Mouse (Mus musculus) liver, postnatal 0 days (tissue): ENCODE data around the gene Col19a1. TPM values are rescaled to one million over a fixed set of nuclear protein-coding genes. Genes with fewer than 3 reads are reported as not detected.

Experiments used
- ATAC-seq: fragments of 200-750 bp; cut with Nextera tagmentation; 2 replicates; pipeline ENCODE4 v1.8.0; 2017; ENCODE audit warnings: mild to moderate bottlenecking, moderate library complexity
- DNase-seq: peaks from one replicate; pipeline ENCODE4 v3.0.0-alpha.2; 2016
- H3K27ac ChIP-seq: fragments of 300-500 bp; sonication (generic); 2 replicates; pipeline ENCODE4 v1.5.1; 2014; ENCODE audit warnings: antibody characterized with exemption, moderate library complexity, mild to moderate bottlenecking, low read depth
- H3K27me3 ChIP-seq: fragments of 300-500 bp; sonication (generic); 2 replicates; pipeline ENCODE4 v1.6.1; 2014; ENCODE audit warnings: low read length, control low read depth, mixed read lengths; ENCODE audit not compliant: insufficient read depth
- H3K36me3 ChIP-seq: fragments of 300-500 bp; sonication (generic); replicated peaks from 2 replicates; pipeline ENCODE4 v1.6.1; 2014; ENCODE audit warnings: mild to moderate bottlenecking, control low read depth, low read length, moderate library complexity, mixed read lengths; ENCODE audit not compliant: insufficient read depth
- H3K4me1 ChIP-seq: fragments of 300-500 bp; sonication (generic); 2 replicates; pipeline ENCODE4 v1.6.1; 2014; ENCODE audit warnings: antibody characterized with exemption, mild to moderate bottlenecking, control low read depth; ENCODE audit not compliant: insufficient read depth
- H3K4me2 ChIP-seq: fragments of 300-500 bp; sonication (generic); 2 replicates; pipeline ENCODE4 v1.6.1; 2014; ENCODE audit warnings: low read depth, mild to moderate bottlenecking, low read length, moderate library complexity, mixed read lengths
- H3K4me3 ChIP-seq: fragments of 300-500 bp; sonication (generic); 2 replicates; pipeline ENCODE4 v1.5.1; 2014; ENCODE audit warnings: low read depth, low read length
- H3K9ac ChIP-seq: fragments of 300-500 bp; sonication (generic); replicated peaks from 2 replicates; pipeline ENCODE4 v1.6.1; 2014; ENCODE audit warnings: mild to moderate bottlenecking, moderate library complexity
- H3K9me3 ChIP-seq: fragments of 300-500 bp; sonication (generic); 2 replicates; pipeline ENCODE4 v1.6.1; 2016; ENCODE audit warnings: mild to moderate bottlenecking, control low read depth, low read length, mixed read lengths
- CTCF ChIP-seq: sonication (generic); IDR thresholded peaks from 2 replicates; pipeline ENCODE4 v1.5.1; 2016; ENCODE audit warnings: antibody characterized with exemption, low read depth
- EP300 ChIP-seq: IDR thresholded peaks from 2 replicates; pipeline ENCODE4 v1.6.1; 2016; ENCODE audit warnings: antibody characterized with exemption, low read depth, mild to moderate bottlenecking
- WGBS: fragments of 180-500 bp; shearing (Covaris S2); extraction: QIAGEN DNeasy Blood & Tissue Kit; methylation state at CpG from one replicate; pipeline ENCODE4 v1.1.7; 2014; ENCODE audit not compliant: insufficient replicate concordance; 5-methylcytosine and 5-hydroxymethylcytosine counted together
- polyA plus RNA-seq: library from polyadenylated mRNA; unstranded; fragments of >200 nt; fragmentation: Nextera tagmentation; extraction: Ambion mirVana; gene quantifications from 2 replicates; pipeline ENCODE4 v1.2.1, GENCODE M21; 2015

Col19a1 gene
- polyA plus RNA-seq, 1 experiment from 2014 or later = not detected

DNA sequence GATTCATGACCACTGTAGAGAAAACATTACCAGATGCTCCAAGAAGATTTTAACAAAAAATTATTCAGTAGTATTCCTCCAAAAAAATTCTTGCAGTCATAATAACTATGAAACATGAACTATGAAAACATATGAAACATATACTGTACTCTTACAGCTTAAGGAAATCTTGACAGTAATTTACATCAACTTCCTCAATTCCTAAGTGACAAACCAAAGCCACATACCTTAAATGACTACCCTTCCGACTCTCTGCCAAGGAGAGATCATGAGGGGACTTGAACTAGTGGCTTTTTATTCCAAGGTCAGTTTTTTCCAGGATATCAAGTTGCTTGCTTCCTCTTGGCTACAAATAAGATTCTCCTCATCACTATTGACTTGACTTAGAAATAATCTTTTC, 39.7 kb downstream of the Col19a1 start:
- Histone ChIP-seq H3K4me2 (no peak overlapping the region), H3K9ac (no peak overlapping the region), H3K27ac (no peak overlapping the region), H3K36me3 (no peaks in the 10 kb centered on the region), H3K9me3 (no peaks in the 10 kb centered on the region), H3K4me3 (no peak overlapping the region), H3K27me3 (no peaks in the 10 kb centered on the region), H3K4me1 (no peaks in the 10 kb centered on the region)
- no peak for TF ChIP-seq CTCF
- no peak for TF ChIP-seq EP300
- WGBS = 34% methylated on average over 1 of the region's 1 CpGs
- ATAC-seq (no peak), DNase-seq (no peak)

GRCm38 (mm10) chr1:24539852-24540251, 47.4 kb downstream of the Col19a1 start:
- Histone ChIP-seq H3K9me3 (no peaks in the 10 kb centered on the region), H3K4me3 (no peak overlapping the region), H3K9ac (no peak overlapping the region), H3K4me2 (no peak overlapping the region), H3K36me3 (no peaks in the 10 kb centered on the region), H3K27me3 (no peaks in the 10 kb centered on the region), H3K27ac (no peak overlapping the region), H3K4me1 (no peaks in the 10 kb centered on the region)
- no peak for TF ChIP-seq CTCF
- 67% methylated on average over 1 of the region's 1 CpGs for WGBS
- DNase-seq (no peak), ATAC-seq (no peak)

DNA sequence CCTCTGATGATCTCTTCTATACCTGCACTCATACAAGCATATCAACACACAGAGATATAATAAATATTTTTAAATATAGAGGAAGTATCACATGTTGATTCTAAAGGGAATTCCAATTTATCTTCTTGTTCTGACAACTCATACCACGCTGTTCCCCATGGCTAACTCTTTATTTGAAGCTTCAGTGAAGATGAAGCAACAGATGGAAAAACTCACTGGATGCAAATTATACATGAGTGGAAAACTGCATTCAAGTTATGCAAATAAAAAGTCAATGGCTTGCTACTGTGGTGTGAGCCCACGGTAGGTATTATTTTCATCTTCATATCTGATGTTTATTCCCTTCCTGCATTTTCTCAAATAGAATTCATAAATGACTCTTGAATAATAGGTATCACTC, 60.1 kb downstream of the Col19a1 start:
- H3K4me3 ChIP-seq = no peak overlapping the region
- no peak overlapping the region for H3K9ac ChIP-seq
- H3K36me3 ChIP-seq = no peaks in the 10 kb centered on the region
- H3K9me3 ChIP-seq = no peaks in the 10 kb centered on the region
- no peak overlapping the region for H3K4me2 ChIP-seq
- no peak for TF ChIP-seq EP300
- TF ChIP-seq CTCF = no peak
- H3K4me1 ChIP-seq = no peaks in the 10 kb centered on the region
- DNase-seq (no peak), ATAC-seq (no peak)
- no peak overlapping the region for H3K27ac ChIP-seq
- WGBS = 76% methylated on average over 2 of the region's 2 CpGs
- H3K27me3 ChIP-seq = no peaks in the 10 kb centered on the region

- no peaks in the 10 kb centered on the region for H3K36me3 ChIP-seq
- ATAC-seq (no peak), DNase-seq (no peak)
- H3K9me3 ChIP-seq = no peaks in the 10 kb centered on the region
- H3K4me3 ChIP-seq = no peak overlapping the region
- H3K27ac ChIP-seq = no peak overlapping the region
- no peaks in the 10 kb centered on the region for H3K27me3 ChIP-seq
- TF ChIP-seq EP300 (no peak), CTCF (no peak)
- no peak overlapping the region for H3K9ac ChIP-seq
- no peaks in the 10 kb centered on the region for H3K4me1 ChIP-seq
- H3K4me2 ChIP-seq = no peak overlapping the region
- 67% methylated on average over 4 of the region's 4 CpGs for WGBS
Observed at GRCm38 (mm10) chr1:24517462-24517861, 69.8 kb downstream of the Col19a1 start.

- Histone ChIP-seq H3K27ac (no peak overlapping the region), H3K4me1 (no peaks in the 10 kb centered on the region), H3K9ac (no peak overlapping the region), H3K4me3 (no peak overlapping the region), H3K36me3 (no peaks in the 10 kb centered on the region), H3K4me2 (no peak overlapping the region), H3K9me3 (no peaks in the 10 kb centered on the region), H3K27me3 (no peaks in the 10 kb centered on the region)
- DNase-seq (no peak), ATAC-seq (no peak)
- WGBS = 73% methylated on average over 5 of the region's 5 CpGs
- TF ChIP-seq EP300 (no peak), CTCF (no peak)
Observed at GRCm38 (mm10) chr1:24515341-24515740, 71.9 kb downstream of the Col19a1 start.

GRCm38 (mm10) chr1:24511536-24511935, 75.7 kb downstream of the Col19a1 start:
- WGBS = 62% methylated on average over 6 of the region's 6 CpGs
- DNase-seq (no peak), ATAC-seq (no peak)
- Histone ChIP-seq H3K4me3 (no peak overlapping the region), H3K36me3 (no peaks in the 10 kb centered on the region), H3K27ac (no peak overlapping the region), H3K27me3 (no peaks in the 10 kb centered on the region), H3K4me1 (no peaks in the 10 kb centered on the region), H3K4me2 (no peak overlapping the region), H3K9ac (no peak overlapping the region), H3K9me3 (no peaks in the 10 kb centered on the region)
- TF ChIP-seq EP300 (no peak), CTCF (no peak)

DNA sequence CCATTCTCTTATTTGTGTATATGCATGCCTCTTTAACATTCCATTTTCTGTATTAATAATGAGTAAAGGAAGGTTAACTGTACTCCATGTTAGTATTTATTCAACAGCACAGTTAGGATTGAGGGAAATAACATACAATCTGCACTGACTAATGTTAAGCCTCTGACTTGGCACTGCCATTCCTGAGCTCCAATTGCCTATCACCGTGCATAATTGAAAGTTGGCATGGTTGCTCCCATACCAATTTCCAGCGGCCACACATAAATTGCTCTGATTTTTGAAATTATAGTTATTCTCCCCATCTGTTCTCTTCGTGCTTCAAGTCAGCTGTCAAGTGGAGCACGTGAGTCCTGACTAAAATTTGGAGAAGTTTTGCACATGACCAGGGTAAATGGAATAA, 91.9 kb downstream of the Col19a1 start:
- 70% methylated on average over 4 of the region's 4 CpGs for WGBS
- Histone ChIP-seq H3K27me3 (no peaks in the 10 kb centered on the region), H3K9ac (no peak overlapping the region), H3K36me3 (no peaks in the 10 kb centered on the region), H3K4me1 (no peaks in the 10 kb centered on the region), H3K27ac (no peak overlapping the region), H3K4me2 (no peak overlapping the region), H3K4me3 (no peak overlapping the region), H3K9me3 (no peaks in the 10 kb centered on the region)
- no peak for TF ChIP-seq EP300
- TF ChIP-seq CTCF = no peak
- no peak for DNase-seq
- ATAC-seq = no peak
